Mouse (Mus musculus) bone marrow, adult 2 months (tissue): Measurements from ENCODE around the gene Stk24. TPM values are rescaled to one million over a fixed set of nuclear protein-coding genes. Genes with fewer than 3 reads are reported as not detected.

ENCODE experiments used
- H3K27ac ChIP-seq: fragments of 200-500 bp; 2 replicates; pipeline ENCODE4 v1.5.1; 2012; ENCODE audit warnings: low read depth, mild to moderate bottlenecking, control low read depth, inconsistent platforms, low read length; ENCODE audit not compliant: control insufficient read depth, poor library complexity, insufficient read depth
- H3K4me1 ChIP-seq: fragments of 200-500 bp; 2 replicates; pipeline ENCODE4 v1.6.1; 2011; ENCODE audit warnings: low read length; ENCODE audit not compliant: control insufficient read depth, insufficient read depth
- H3K4me3 ChIP-seq: fragments of 200-500 bp; replicated peaks from 2 replicates; pipeline ENCODE3; 2011; ENCODE audit warnings: mild to moderate bottlenecking, low read depth, low read length, control low read depth; ENCODE audit not compliant: control insufficient read depth
- CTCF ChIP-seq: fragments of 200-500 bp; IDR thresholded peaks from 2 replicates; pipeline ENCODE4 v1.5.1; 2011; ENCODE audit warnings: low read length, control low read depth; ENCODE audit not compliant: control insufficient read depth, insufficient read depth
- POLR2A ChIP-seq: fragments of 200-500 bp; IDR thresholded peaks from 2 replicates; pipeline ENCODE4 v1.6.1; 2011; ENCODE audit warnings: low read depth, mild to moderate bottlenecking, control low read depth, low read length, borderline replicate concordance; ENCODE audit not compliant: control insufficient read depth
- WGBS: fragments of 180-500 bp; shearing (Covaris S2); methylation state at CpG from one replicate; pipeline ENCODE4 v1.1.7; 2018; 5-methylcytosine and 5-hydroxymethylcytosine counted together
- polyA plus RNA-seq: library from polyadenylated mRNA; stranded (reverse); fragments of >200 nt; gene quantifications from 2 replicates; pipeline ENCODE4 v1.2.4, GENCODE M21; 2011; ENCODE audit warnings: low replicate concordance; ENCODE audit not compliant: missing spikeins, insufficient read depth, insufficient read length

Stk24 gene
- polyA plus RNA-seq, 1 experiment, result 39.7 TPM

- 53% methylated on average over 3 of the region's 3 CpGs for WGBS
- Histone ChIP-seq H3K4me3 (no peak overlapping the region), H3K4me1 (peaks cover 15% of the 10 kb centered on the region), H3K27ac (no peak overlapping the region)
- TF ChIP-seq POLR2A, result no peak
- no peak for TF ChIP-seq CTCF
These were observed 49.8 kb downstream of the Stk24 start for GRCm38 (mm10) chr14:121330090-121330408.

GRCm38 (mm10) chr14:121329401-121330089 is 50.3 kb downstream of the Stk24 start:
- WGBS, result 48% methylated on average over 5 of the region's 5 CpGs
- Histone ChIP-seq H3K4me1 (peaks cover 17% of the 10 kb centered on the region), H3K27ac (no peak overlapping the region; the same call in 1 of the 2 replicates), H3K4me3 (no peak overlapping the region)
- TF ChIP-seq CTCF (no peak), POLR2A (no peak)

GRCm38 (mm10) chr14:121328878-121329277 is 50.9 kb downstream of the Stk24 start:
- TF ChIP-seq CTCF, result no peak
- TF ChIP-seq POLR2A, result no peak
- WGBS, result 30% methylated on average over 5 of the region's 5 CpGs
- no peak overlapping the region for H3K27ac ChIP-seq
- H3K4me3 ChIP-seq, result no peak overlapping the region
- H3K4me1 ChIP-seq, result peaks cover 19% of the 10 kb centered on the region

GRCm38 (mm10) chr14:121326432-121326831 is 53.4 kb downstream of the Stk24 start:
- H3K4me1 ChIP-seq, result peaks cover 16% of the 10 kb centered on the region
- WGBS, result 24% methylated on average over 2 of the region's 2 CpGs
- no peak overlapping the region for H3K27ac ChIP-seq
- no peak overlapping the region for H3K4me3 ChIP-seq
- TF ChIP-seq POLR2A (no peak), CTCF (no peak)

- TF ChIP-seq POLR2A, result no peak
- no peak for TF ChIP-seq CTCF
- H3K4me1 ChIP-seq, result peaks cover 11% of the 10 kb centered on the region
- 36% methylated on average over 17 of the region's 17 CpGs for WGBS
- peak overlapping the region; percentile 37 for H3K27ac ChIP-seq
- H3K4me3 ChIP-seq, result no peak overlapping the region
These were observed 55.1 kb downstream of the Stk24 start for GRCm38 (mm10) chr14:121324521-121325330.

GRCm38 (mm10) chr14:121322641-121323040 is 57.2 kb downstream of the Stk24 start:
- peaks cover 12% of the 10 kb centered on the region for H3K4me1 ChIP-seq
- 68% methylated on average over 7 of the region's 7 CpGs for WGBS
- H3K27ac ChIP-seq, result no peak overlapping the region
- TF ChIP-seq POLR2A (no peak), CTCF (no peak)
- H3K4me3 ChIP-seq, result no peak overlapping the region

- Histone ChIP-seq H3K4me3 (no peak overlapping the region), H3K27ac (no peak overlapping the region), H3K4me1 (peaks cover 12% of the 10 kb centered on the region)
- WGBS, result 73% methylated on average over 5 of the region's 5 CpGs
- TF ChIP-seq POLR2A (no peak), CTCF (no peak)
These were observed 57.7 kb downstream of the Stk24 start for GRCm38 (mm10) chr14:121322150-121322549.

- Histone ChIP-seq H3K27ac (no peak overlapping the region), H3K4me1 (peaks cover 4% of the 10 kb centered on the region), H3K4me3 (no peak overlapping the region)
- TF ChIP-seq POLR2A, result no peak
- TF ChIP-seq CTCF, result no peak
- WGBS, result 8% methylated on average over 5 of the region's 5 CpGs
These were observed 61.4 kb downstream of the Stk24 start for GRCm38 (mm10) chr14:121318382-121318781.

GRCm38 (mm10) chr14:121317312-121317671 is 62.5 kb downstream of the Stk24 start:
- TF ChIP-seq POLR2A, result no peak
- TF ChIP-seq CTCF, result no peak
- Histone ChIP-seq H3K27ac (no peak overlapping the region), H3K4me3 (no peak overlapping the region), H3K4me1 (peaks cover 4% of the 10 kb centered on the region)
- 89% methylated on average over 3 of the region's 3 CpGs for WGBS
